Comparison of ENCODE assay signal across 8 mouse cellular contexts in the genomic region with DNA sequence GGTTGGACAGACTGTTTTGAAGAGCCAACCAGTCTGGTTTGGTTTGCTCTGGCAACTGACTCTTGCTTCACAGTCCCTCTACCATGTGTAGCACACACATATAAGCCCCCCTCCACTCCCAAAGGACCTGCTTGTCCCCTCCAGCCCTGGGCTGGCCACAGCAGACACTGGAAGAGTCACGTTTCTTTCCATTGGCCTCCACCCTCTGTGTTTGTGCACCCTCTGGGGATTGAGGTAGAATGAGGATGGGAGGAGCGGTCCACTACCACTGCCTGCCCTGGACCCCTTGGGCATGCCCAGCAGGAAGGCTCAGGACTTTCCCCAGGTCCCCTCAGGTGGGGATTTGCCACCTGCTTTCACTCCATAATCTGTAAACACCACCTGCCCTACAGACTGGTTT. TPM values are rescaled to one million over a fixed set of nuclear protein-coding genes. Genes with fewer than 3 reads are reported as not detected.
A peak's percentile ranks its signal among the peaks of the same experiment; 100 is the strongest.
DNase-seq lines count a peak whose midpoint lies in the region; ATAC-seq and TF ChIP-seq lines count a peak whose summit lies in the region.

No protein-coding gene starts in this region.

- no peak for TF ChIP-seq CTCF in liver, adult 2 months (IDR thresholded peaks at IDR 0.05; ENCODE audit: low read depth, low read length)

- H3K4me3 ChIP-seq in liver, adult 2 months (ENCODE audit: insufficient read depth, low read depth, low read length) = no peak overlapping the region
- 0 out of 2 replicates have a peak overlapping the region, but pooled peaks have one; percentile 1 for H3K4me3 ChIP-seq in forebrain, embryonic 16.5 days (replicated peaks; ENCODE audit: low read length)
- H3K4me3 ChIP-seq in limb, embryonic 12.5 days (replicated peaks) = peak overlapping the region; percentile 84
- peak overlapping the region; percentile 74 for H3K4me3 ChIP-seq in neural tube, embryonic 15.5 days (replicated peaks)

- TF ChIP-seq POLR2A in liver, adult 2 months (IDR thresholded peaks at IDR 0.05; ENCODE audit: extremely low read depth, insufficient read depth, low read length) = no peak

- 67% methylated on average over 2 of the region's 2 CpGs for WGBS in liver, adult 2 months
- 58% methylated on average over 2 of the region's 2 CpGs for WGBS in forebrain, embryonic 16.5 days
- 51% methylated on average over 2 of the region's 2 CpGs for WGBS in limb, embryonic 12.5 days
- 50% methylated on average over 2 of the region's 2 CpGs for WGBS in neural tube, embryonic 15.5 days

- H3K4me1 ChIP-seq in liver, adult 2 months (ENCODE audit: control insufficient read depth, insufficient read depth, low read length) = peaks cover 3% of the 10 kb centered on the region; the same call in 1 of the 2 replicates
- H3K4me1 ChIP-seq in forebrain, embryonic 16.5 days (replicated peaks; ENCODE audit: control insufficient read depth, insufficient read depth, low read length) = peaks cover 23% of the 10 kb centered on the region
- H3K4me1 ChIP-seq in limb, embryonic 12.5 days (replicated peaks) = peaks cover 42% of the 10 kb centered on the region
- peaks cover 44% of the 10 kb centered on the region for H3K4me1 ChIP-seq in neural tube, embryonic 15.5 days

- no peaks in the 10 kb centered on the region for H3K79me2 ChIP-seq in liver, adult 2 months (ENCODE audit: control insufficient read depth, insufficient read depth, low read length)

- DNase-seq in liver, adult 2 months (ENCODE audit: extremely low read depth, low read depth, low spot score) = no peak
- no peak for DNase-seq in liver
- DNase-seq in right cerebral cortex, adult 18-20 months = no peak
- DNase-seq in urinary bladder, postnatal 14 days (ENCODE audit: low spot score) = no peak
- DNase-seq in adrenal gland, postnatal 25 days = no peak

- no peak for ATAC-seq in forebrain, embryonic 16.5 days
- ATAC-seq in limb, embryonic 12.5 days (ENCODE audit: insufficient number of reproducible peaks, insufficient read depth, low FRiP score, low TSS enrichment, low read depth) = no peak
- ATAC-seq in neural tube, embryonic 15.5 days (ENCODE audit: low FRiP score) = no peak

- H3K27me3 ChIP-seq in liver, adult 2 months (ENCODE audit: control insufficient read depth, insufficient read depth, low read length) = no peaks in the 10 kb centered on the region
- H3K27me3 ChIP-seq in forebrain, embryonic 16.5 days (replicated peaks; ENCODE audit: control insufficient read depth, insufficient read depth, low read length) = no peaks in the 10 kb centered on the region
- H3K27me3 ChIP-seq in limb, embryonic 12.5 days = no peaks in the 10 kb centered on the region
- H3K27me3 ChIP-seq in neural tube, embryonic 15.5 days (replicated peaks) = no peaks in the 10 kb centered on the region

- peak overlapping the region; percentile 98 for H3K4me2 ChIP-seq in forebrain, embryonic 16.5 days (ENCODE audit: low read length)
- H3K4me2 ChIP-seq in limb, embryonic 12.5 days = peak overlapping the region; percentile 95
- H3K4me2 ChIP-seq in neural tube, embryonic 15.5 days = peak overlapping the region; percentile 98

- H3K27ac ChIP-seq in liver, adult 2 months (replicated peaks; ENCODE audit: insufficient read depth, low read depth, low read length) = peak overlapping the region; percentile 32; the same call in 1 of the 2 replicates
- no peak overlapping the region for H3K27ac ChIP-seq in forebrain, embryonic 16.5 days (ENCODE audit: low read length)
- H3K27ac ChIP-seq in limb, embryonic 12.5 days = 0 out of 2 replicates have a peak overlapping the region, but pooled peaks have one; percentile 57
- H3K27ac ChIP-seq in neural tube, embryonic 15.5 days (replicated peaks) = no peak overlapping the region

- H3K9ac ChIP-seq in liver, adult 2 months (ENCODE audit: low read depth, low read length) = peak overlapping the region; percentile 3; the same call in 1 of the 2 replicates
- H3K9ac ChIP-seq in forebrain, embryonic 16.5 days (replicated peaks; ENCODE audit: low read depth, low read length) = no peak overlapping the region; the same call in 1 of the 2 replicates
- H3K9ac ChIP-seq in limb, embryonic 12.5 days (replicated peaks) = peak overlapping the region; percentile 88; the same call in 1 of the 2 replicates
- 0 out of 2 replicates have a peak overlapping the region, but pooled peaks have one; percentile 9 for H3K9ac ChIP-seq in neural tube, embryonic 15.5 days (replicated peaks)

- no peaks in the 10 kb centered on the region for H3K9me3 ChIP-seq in forebrain, embryonic 16.5 days (ENCODE audit: control insufficient read depth, low read length)
- no peaks in the 10 kb centered on the region for H3K9me3 ChIP-seq in limb, embryonic 12.5 days
- H3K9me3 ChIP-seq in neural tube, embryonic 15.5 days (replicated peaks) = no peaks in the 10 kb centered on the region

- H3K36me3 ChIP-seq in liver, adult 2 months (ENCODE audit: control insufficient read depth, insufficient read depth, low read length) = no peaks in the 10 kb centered on the region
- no peaks in the 10 kb centered on the region for H3K36me3 ChIP-seq in forebrain, embryonic 16.5 days (ENCODE audit: control insufficient read depth, insufficient read depth)
- peaks cover 5% of the 10 kb centered on the region; the same call in 1 of the 2 replicates for H3K36me3 ChIP-seq in limb, embryonic 12.5 days
- no peaks in the 10 kb centered on the region; the same call in 1 of the 2 replicates for H3K36me3 ChIP-seq in neural tube, embryonic 15.5 days

RNA-seq across cellular contexts. Expression of a gene that starts 1.8 kb away (rescaled TPM):
- 2.5 and 4.0 TPM in 2 replicates for total RNA-seq in liver, adult 2 months (2014; rRNA removed)
- 2.8 and 3.5 TPM in 2 replicates for polyA plus RNA-seq in liver, adult 2 months (2012; rRNA removed)
- 7.2 and 8.8 TPM in 2 replicates for polyA plus RNA-seq in forebrain, embryonic 16.5 days (2015; fragmentation: Nextera tagmentation; extraction: Ambion mirVana)
- polyA plus RNA-seq in limb, embryonic 12.5 days (2016; fragmentation: Nextera tagmentation; extraction: Ambion mirVana) = 19.2 and 19.9 TPM in 2 replicates
- polyA plus RNA-seq in neural tube, embryonic 15.5 days (2015; fragmentation: Nextera tagmentation; extraction: Ambion mirVana) = 7.9 and 8.6 TPM in 2 replicates
- total RNA-seq in adrenal gland, postnatal 25 days (2021) = 27.2 and 31.3 TPM in 2 replicates

Comparison
In these comparisons a context has a peak if more than half of its experiments do, and no peak if none do; other contexts are left out.
1. H3K27ac ChIP-seq: peak in liver, adult 2 months (single experiment) and limb, embryonic 12.5 days (single experiment); none in forebrain, embryonic 16.5 days (single experiment) and neural tube, embryonic 15.5 days (single experiment).
2. Peak in every context shown above with its lines, with median percentiles within 50 percentile points of each other: H3K4me2 ChIP-seq.